ENCODE assay signal across 8 mouse cellular contexts in genomic region chr9:77781453-77782163, GRCm38 (mm10). TPM values are rescaled to one million over a fixed set of nuclear protein-coding genes. Genes with fewer than 3 reads are reported as not detected.
DNase-seq lines count a peak whose midpoint lies in the region; ATAC-seq and TF ChIP-seq lines count a peak whose summit lies in the region.

No protein-coding gene starts in this region.

- H3K36me3 ChIP-seq in liver, embryonic 14.5 days (replicated peaks; ENCODE audit: control insufficient read depth, insufficient read depth, low read depth): peaks cover 94% of the 10 kb centered on the region
- H3K36me3 ChIP-seq in liver, embryonic 12.5 days: peaks cover 99% of the 10 kb centered on the region

- H3K9ac ChIP-seq in liver, embryonic 14.5 days (replicated peaks): no peak overlapping the region
- H3K9ac ChIP-seq in liver, embryonic 12.5 days: no peak overlapping the region

- no peak overlapping the region for H3K27ac ChIP-seq in liver, embryonic 14.5 days
- H3K27ac ChIP-seq in liver, embryonic 12.5 days: no peak overlapping the region

- H3K4me1 ChIP-seq in liver, embryonic 14.5 days (replicated peaks; ENCODE audit: control insufficient read depth in 2 of 2, insufficient read depth in 2 of 2, low read length in 1 of 2): no peaks in the 10 kb centered on the region
- no peaks in the 10 kb centered on the region for H3K4me1 ChIP-seq in liver, embryonic 12.5 days

- peak; percentile 51 for DNase-seq in CD4-positive, CD25-positive, alpha-beta regulatory T cell, adult 2 months (ENCODE audit: low read depth, low spot score)
- peak in 1 of 3 experiments; percentile 13 for DNase-seq in liver, embryonic 14.5 days (ENCODE audit: low read depth in 3 of 3, low spot score in 3 of 3)
- peak; percentile 70 for DNase-seq in kidney, adult 18-20 months
- DNase-seq in retina, postnatal 1 day: peak; percentile 60
- DNase-seq in testis, postnatal 10 days (ENCODE audit: low spot score): no peak
- no peak for DNase-seq in spleen, adult 18-20 months

- H3K4me3 ChIP-seq in liver, embryonic 14.5 days (ENCODE audit: insufficient read depth in 1 of 2, low read depth in 2 of 2, low read length in 2 of 2): no peak overlapping the region
- H3K4me3 ChIP-seq in liver, embryonic 12.5 days: no peak overlapping the region

- no peak for ATAC-seq in CD4-positive, CD25-positive, alpha-beta regulatory T cell, adult 4 months
- no peak for ATAC-seq in liver, embryonic 14.5 days (ENCODE audit: insufficient read depth)
- no peak for ATAC-seq in liver, embryonic 12.5 days

- no peak overlapping the region for H3K4me2 ChIP-seq in liver, embryonic 14.5 days (ENCODE audit: low read depth)
- H3K4me2 ChIP-seq in liver, embryonic 12.5 days: no peak overlapping the region

- WGBS in liver, embryonic 14.5 days (ENCODE audit: insufficient replicate concordance): 60% methylated on average over 5 of the region's 5 CpGs
- WGBS in liver, embryonic 12.5 days (ENCODE audit: insufficient replicate concordance): 65% methylated on average over 5 of the region's 5 CpGs

- no peaks in the 10 kb centered on the region for H3K27me3 ChIP-seq in liver, embryonic 14.5 days (ENCODE audit: control insufficient read depth, insufficient read depth, low read length)
- H3K27me3 ChIP-seq in liver, embryonic 12.5 days (replicated peaks): no peaks in the 10 kb centered on the region

- TF ChIP-seq CTCF in liver, embryonic 14.5 days (IDR thresholded peaks at IDR 0.05; ENCODE audit: low read depth): peak; percentile 48; the same call in 1 of the 2 replicates

- TF ChIP-seq EP300 in liver, embryonic 14.5 days (IDR thresholded peaks at IDR 0.05; ENCODE audit: low read depth): no peak

- H3K9me3 ChIP-seq in liver, embryonic 14.5 days (ENCODE audit: control insufficient read depth, low read length): no peaks in the 10 kb centered on the region
- no peaks in the 10 kb centered on the region for H3K9me3 ChIP-seq in liver, embryonic 12.5 days (replicated peaks)

RNA-seq across cellular contexts. Expression of gene Gclc, which starts 27.3 kb away (rescaled TPM):
- 10 to 100 TPM in 1 of 2 experiments, 1 to 10 TPM in 1; 6.5 to 11.0 TPM for polyA plus RNA-seq in CD4-positive, CD25-positive, alpha-beta regulatory T cell, adult 4 months (2017; shearing (Covaris generic))
- polyA plus RNA-seq in liver, embryonic 14.5 days (2012; rRNA removed): 24.1 and 30.9 TPM in 2 replicates
- 26.6 and 31.8 TPM in 2 replicates for polyA plus RNA-seq in liver, embryonic 14.5 days (2014; fragmentation: Nextera tagmentation; extraction: Ambion mirVana)
- polyA plus RNA-seq in liver, embryonic 12.5 days (2016; fragmentation: Nextera tagmentation; extraction: Ambion mirVana): 44.5 and 45.0 TPM in 2 replicates

Comparison
In these comparisons a context has a peak if more than half of its experiments do, and no peak if none do; other contexts are left out.
1. DNase-seq: peak in CD4-positive, CD25-positive, alpha-beta regulatory T cell, adult 2 months (single experiment), kidney, adult 18-20 months (single experiment) and retina, postnatal 1 day (single experiment); none in testis, postnatal 10 days (single experiment) and spleen, adult 18-20 months (0 of 2).